Comparison of ENCODE assay signal across 9 mouse cellular contexts in the genomic region with DNA sequence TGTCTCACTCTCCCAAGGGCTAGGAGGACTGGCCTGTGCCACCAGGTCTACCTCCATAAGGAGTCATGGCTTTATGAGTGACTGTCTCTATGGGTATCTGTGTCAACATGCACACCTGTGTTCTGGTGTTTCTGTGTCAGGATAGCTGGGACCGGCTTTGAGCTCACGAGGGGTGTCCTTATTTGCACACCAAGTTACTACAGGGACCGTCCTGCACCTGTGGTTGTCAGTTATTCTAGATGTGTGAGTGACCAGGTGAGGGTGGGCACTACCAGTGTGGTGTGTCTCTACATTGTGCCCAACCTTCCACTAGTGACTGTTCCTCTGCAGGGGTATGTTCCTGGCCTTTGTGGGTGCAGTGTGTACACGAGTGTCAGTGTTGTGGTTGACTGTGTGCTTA. TPM values are rescaled to one million over a fixed set of nuclear protein-coding genes. Genes with fewer than 3 reads are reported as not detected.
DNase-seq lines count a peak whose midpoint lies in the region; ATAC-seq and TF ChIP-seq lines count a peak whose summit lies in the region.
"Had no signal": no experiment of that assay in that cellular context is flagged by ENCODE, and none has a peak within 500 bp of the region (broad histone marks: within the 10 kb centered on the region; RNA-seq: fewer than 3 reads in every experiment).

No protein-coding gene starts in this region.

- H3K4me2 ChIP-seq in limb, embryonic 13.5 days (replicated peaks), result peak overlapping the region; percentile 78
- peak overlapping the region; percentile 73 for H3K4me2 ChIP-seq in stomach, embryonic 14.5 days (replicated peaks; ENCODE audit: low read depth, low read length)

- WGBS in cerebellum, adult 2 months, result 58% methylated on average over 4 of the region's 4 CpGs
- 42% methylated on average over 4 of the region's 4 CpGs for WGBS in limb, embryonic 13.5 days
- WGBS in stomach, embryonic 14.5 days, result 33% methylated on average over 4 of the region's 4 CpGs

- no peak for TF ChIP-seq CTCF in cerebellum, adult 2 months (IDR thresholded peaks at IDR 0.05; ENCODE audit: borderline replicate concordance, insufficient read depth, low read depth, low read length)

- H3K9me3 ChIP-seq in megakaryocyte, embryonic 14.5 days, result peaks cover 9% of the 10 kb centered on the region; the same call in 1 of the 2 replicates
- no peaks in the 10 kb centered on the region for H3K9me3 ChIP-seq in limb, embryonic 13.5 days
- no peaks in the 10 kb centered on the region for H3K9me3 ChIP-seq in stomach, embryonic 14.5 days (ENCODE audit: control insufficient read depth, low read depth, low read length)

- H3K4me1 ChIP-seq in cerebellum, adult 2 months (ENCODE audit: control insufficient read depth, insufficient read depth, low read length), result peaks cover 15% of the 10 kb centered on the region
- peaks cover 61% of the 10 kb centered on the region for H3K4me1 ChIP-seq in megakaryocyte, embryonic 14.5 days
- peaks cover 68% of the 10 kb centered on the region for H3K4me1 ChIP-seq in limb, embryonic 13.5 days
- H3K4me1 ChIP-seq in stomach, embryonic 14.5 days (ENCODE audit: control insufficient read depth, insufficient read depth, low read length), result peaks cover 41% of the 10 kb centered on the region

- peak overlapping the region; percentile 98 for H3K9ac ChIP-seq in limb, embryonic 13.5 days
- H3K9ac ChIP-seq in stomach, embryonic 14.5 days (replicated peaks; ENCODE audit: low read depth, low read length), result peak overlapping the region; percentile 81

- TF ChIP-seq POLR2A in cerebellum, adult 2 months (IDR thresholded peaks at IDR 0.05; ENCODE audit: borderline replicate concordance, insufficient read depth, low read length), result no peak

- H3K4me3 ChIP-seq in cerebellum, adult 2 months (replicated peaks; ENCODE audit: insufficient read depth, low read depth, low read length), result peak overlapping the region; percentile 88
- peak overlapping the region; percentile 92 for H3K4me3 ChIP-seq in megakaryocyte, embryonic 14.5 days (replicated peaks)
- H3K4me3 ChIP-seq in limb, embryonic 13.5 days, result peak overlapping the region; percentile 80
- peak overlapping the region; percentile 74 for H3K4me3 ChIP-seq in stomach, embryonic 14.5 days (ENCODE audit: low read depth, low read length)

- no peak overlapping the region for H3K27ac ChIP-seq in cerebellum, adult 2 months (ENCODE audit: insufficient read depth, low read length)
- peak overlapping the region; percentile 96 for H3K27ac ChIP-seq in limb, embryonic 13.5 days
- H3K27ac ChIP-seq in stomach, embryonic 14.5 days (ENCODE audit: low read length), result peak overlapping the region; percentile 84; the same call in 1 of the 2 replicates

- no peaks in the 10 kb centered on the region for H3K27me3 ChIP-seq in cerebellum, adult 2 months (ENCODE audit: control insufficient read depth, insufficient read depth, low read length)
- peaks cover 33% of the 10 kb centered on the region for H3K27me3 ChIP-seq in megakaryocyte, embryonic 14.5 days (replicated peaks)
- no peaks in the 10 kb centered on the region for H3K27me3 ChIP-seq in limb, embryonic 13.5 days
- no peaks in the 10 kb centered on the region for H3K27me3 ChIP-seq in stomach, embryonic 14.5 days (ENCODE audit: control insufficient read depth, insufficient read depth, low read length)

- no peak for ATAC-seq in megakaryocyte, adult 5-6 weeks (ENCODE audit: poor library complexity, severe bottlenecking)
- no peak for ATAC-seq in limb, embryonic 13.5 days (ENCODE audit: low FRiP score, low read depth)
- no peak for ATAC-seq in stomach, embryonic 14.5 days (ENCODE audit: insufficient number of reproducible peaks, insufficient read depth, low FRiP score, low read depth)

- DNase-seq in cerebellum, adult 2 months, result peak in 1 of 2 experiments; percentile 28
- DNase-seq in cerebellum, postnatal 4 days (ENCODE audit: low spot score in 2 of 2), result no peak
- DNase-seq in frontal cortex, postnatal 14 days (ENCODE audit: low spot score in 2 of 2), result no peak
- DNase-seq in adrenal gland, postnatal 25 days, result no peak

- H3K36me3 ChIP-seq in megakaryocyte, embryonic 14.5 days (replicated peaks; ENCODE audit: low read length), result peaks cover 3% of the 10 kb centered on the region
- H3K36me3 ChIP-seq in limb, embryonic 13.5 days, result peaks cover 14% of the 10 kb centered on the region
- no peaks in the 10 kb centered on the region; the same call in none of the 2 replicates for H3K36me3 ChIP-seq in stomach, embryonic 14.5 days (ENCODE audit: control insufficient read depth, insufficient read depth, low read length)

RNA-seq across cellular contexts. Expression of gene Nanos3, which starts 2.2 kb away (rescaled TPM):
- 2.3 and 2.8 TPM in 2 replicates for polyA plus RNA-seq in cerebellum, adult 2 months (2012; rRNA removed)
- 0.87 TPM in 1 of 2 replicates, not detected in the other for polyA plus RNA-seq in megakaryocyte, embryonic 14.5 days (2012; ENCODE audit: insufficient read depth, low replicate concordance)
- total RNA-seq in megakaryocyte, adult 5-6 weeks (2015), result not detected in 2 replicates
- total RNA-seq in megakaryocyte, adult 5-6 weeks (2017), result not detected in 2 replicates
- polyA plus RNA-seq in limb, embryonic 13.5 days (2015; fragmentation: Nextera tagmentation; extraction: Ambion mirVana), result 5.7 TPM in 2 replicates
- polyA plus RNA-seq in stomach, embryonic 14.5 days (2014; fragmentation: Nextera tagmentation; extraction: Ambion mirVana), result 3.3 and 5.0 TPM in 2 replicates
- 1.3 TPM in 1 of 2 replicates, not detected in the other for total RNA-seq in adrenal gland, postnatal 25 days (2021)
- total RNA-seq: neutrophil, adult 5-6 weeks had no signal

RNA-seq across cellular contexts. Expression of gene 4930432K21Rik, which starts 35.0 kb away (rescaled TPM):
- 2.7 and 3.2 TPM in 2 replicates for polyA plus RNA-seq in cerebellum, adult 2 months (2012; rRNA removed)
- polyA plus RNA-seq in megakaryocyte, embryonic 14.5 days (2012; ENCODE audit: insufficient read depth, low replicate concordance), result 0.72 TPM in 1 of 2 replicates, not detected in the other
- total RNA-seq in megakaryocyte, adult 5-6 weeks (2015), result 0.07 and 0.09 TPM in 2 replicates
- total RNA-seq in megakaryocyte, adult 5-6 weeks (2017), result 0.37 and 1.8 TPM in 2 replicates
- polyA plus RNA-seq in limb, embryonic 13.5 days (2015; fragmentation: Nextera tagmentation; extraction: Ambion mirVana), result 1.6 and 2.0 TPM in 2 replicates
- polyA plus RNA-seq in stomach, embryonic 14.5 days (2014; fragmentation: Nextera tagmentation; extraction: Ambion mirVana), result 0.59 and 0.94 TPM in 2 replicates
- 0.73 and 1.4 TPM in 2 replicates for total RNA-seq in adrenal gland, postnatal 25 days (2021)

RNA-seq across cellular contexts. Expression of gene Cc2d1a, which starts 35.1 kb away (rescaled TPM):
- polyA plus RNA-seq in cerebellum, adult 2 months (2012; rRNA removed), result 40.4 and 45.1 TPM in 2 replicates
- polyA plus RNA-seq in megakaryocyte, embryonic 14.5 days (2012; ENCODE audit: insufficient read depth, low replicate concordance), result 28.0 and 32.7 TPM in 2 replicates
- 9.0 and 12.9 TPM in 2 replicates for total RNA-seq in megakaryocyte, adult 5-6 weeks (2015)
- 5.8 and 9.8 TPM in 2 replicates for total RNA-seq in megakaryocyte, adult 5-6 weeks (2017)
- 27.6 and 29.3 TPM in 2 replicates for polyA plus RNA-seq in limb, embryonic 13.5 days (2015; fragmentation: Nextera tagmentation; extraction: Ambion mirVana)
- polyA plus RNA-seq in stomach, embryonic 14.5 days (2014; fragmentation: Nextera tagmentation; extraction: Ambion mirVana), result 17.9 and 18.2 TPM in 2 replicates
- total RNA-seq in adrenal gland, postnatal 25 days (2021), result 31.4 and 34.9 TPM in 2 replicates

RNA-seq across cellular contexts. Expression of gene Zswim4, which starts 54.0 kb away (rescaled TPM):
- 14.0 TPM in 2 replicates for polyA plus RNA-seq in cerebellum, adult 2 months (2012; rRNA removed)
- 14.1 and 16.0 TPM in 2 replicates for polyA plus RNA-seq in megakaryocyte, embryonic 14.5 days (2012; ENCODE audit: insufficient read depth, low replicate concordance)
- 6.2 and 6.5 TPM in 2 replicates for total RNA-seq in megakaryocyte, adult 5-6 weeks (2015)
- total RNA-seq in megakaryocyte, adult 5-6 weeks (2017), result 8.9 and 9.4 TPM in 2 replicates
- polyA plus RNA-seq in limb, embryonic 13.5 days (2015; fragmentation: Nextera tagmentation; extraction: Ambion mirVana), result 23.5 and 23.9 TPM in 2 replicates
- 9.3 and 9.5 TPM in 2 replicates for polyA plus RNA-seq in stomach, embryonic 14.5 days (2014; fragmentation: Nextera tagmentation; extraction: Ambion mirVana)
- total RNA-seq in adrenal gland, postnatal 25 days (2021), result 41.3 and 44.1 TPM in 2 replicates

RNA-seq across cellular contexts. Expression of gene Podnl1, which starts 57.0 kb away (rescaled TPM):
- polyA plus RNA-seq in cerebellum, adult 2 months (2012; rRNA removed), result 0.14 and 0.20 TPM in 2 replicates
- 0.75 TPM in 1 of 2 replicates, not detected in the other for polyA plus RNA-seq in megakaryocyte, embryonic 14.5 days (2012; ENCODE audit: insufficient read depth, low replicate concordance)
- total RNA-seq in megakaryocyte, adult 5-6 weeks (2015), result 0.21 and 0.65 TPM in 2 replicates
- total RNA-seq in megakaryocyte, adult 5-6 weeks (2017), result 0.12 and 0.62 TPM in 2 replicates
- polyA plus RNA-seq in limb, embryonic 13.5 days (2015; fragmentation: Nextera tagmentation; extraction: Ambion mirVana), result 1.9 and 2.2 TPM in 2 replicates
- 0.18 and 0.20 TPM in 2 replicates for polyA plus RNA-seq in stomach, embryonic 14.5 days (2014; fragmentation: Nextera tagmentation; extraction: Ambion mirVana)
- total RNA-seq in adrenal gland, postnatal 25 days (2021), result 0.62 and 1.0 TPM in 2 replicates
